Comparison of ENCODE assay signal across 26 mouse cellular contexts in genomic region chr4:46915476-46915875, GRCm38 (mm10).
DNase-seq lines count a peak whose midpoint lies in the region; ATAC-seq and TF ChIP-seq lines count a peak whose summit lies in the region.
"Had no signal": no experiment of that assay in that cellular context is flagged by ENCODE, and none has a peak within 500 bp of the region (broad histone marks: within the 10 kb centered on the region; RNA-seq: fewer than 3 reads in every experiment).

No protein-coding gene starts in this region.

- no peak overlapping the region for H3K4me2 ChIP-seq in hindbrain, embryonic 13.5 days
- no peak overlapping the region for H3K4me2 ChIP-seq in hindbrain, embryonic 14.5 days (replicated peaks)
- no peak overlapping the region for H3K4me2 ChIP-seq in midbrain, postnatal 0 days (ENCODE audit: low read depth, low read length, poor library complexity, severe bottlenecking)
- H3K4me2 ChIP-seq: heart, embryonic 15.5 days; limb, embryonic 13.5 days; liver, embryonic 12.5 days; stomach, embryonic 15.5 days had no signal

- H3K27me3 ChIP-seq in hindbrain, embryonic 13.5 days = no peaks in the 10 kb centered on the region
- H3K27me3 ChIP-seq in hindbrain, embryonic 14.5 days (ENCODE audit: control insufficient read depth, insufficient read depth, low read length) = no peaks in the 10 kb centered on the region
- peaks cover 4% of the 10 kb centered on the region; the same call in 1 of the 2 replicates for H3K27me3 ChIP-seq in midbrain, embryonic 10.5 days (ENCODE audit: low read depth, poor library complexity, severe bottlenecking)
- no peaks in the 10 kb centered on the region for H3K27me3 ChIP-seq in midbrain, postnatal 0 days (ENCODE audit: insufficient read depth, low read length)
- H3K27me3 ChIP-seq: heart, embryonic 15.5 days; limb, embryonic 13.5 days; liver, embryonic 12.5 days; stomach, embryonic 15.5 days had no signal

- TF ChIP-seq CTCF in midbrain, postnatal 0 days (IDR thresholded peaks at IDR 0.05) = no peak

- peaks cover 7% of the 10 kb centered on the region; the same call in 1 of the 2 replicates for H3K4me1 ChIP-seq in hindbrain, embryonic 13.5 days (replicated peaks)
- peaks cover 14% of the 10 kb centered on the region; the same call in 1 of the 2 replicates for H3K4me1 ChIP-seq in hindbrain, embryonic 14.5 days (replicated peaks; ENCODE audit: control insufficient read depth, insufficient read depth, low read length)
- H3K4me1 ChIP-seq in midbrain, embryonic 10.5 days = peaks cover 17% of the 10 kb centered on the region
- peaks cover 12% of the 10 kb centered on the region; the same call in 1 of the 2 replicates for H3K4me1 ChIP-seq in midbrain, postnatal 0 days (ENCODE audit: insufficient read depth, low read length)
- H3K4me1 ChIP-seq: heart, embryonic 15.5 days; limb, embryonic 13.5 days; stomach, embryonic 15.5 days had no signal

- intact Hi-C loops in left cerebral cortex, postnatal 10 days (cut with DNase I) = no loop called here

- no peaks in the 10 kb centered on the region for H3K9me3 ChIP-seq in hindbrain, embryonic 13.5 days
- H3K9me3 ChIP-seq in hindbrain, embryonic 14.5 days (ENCODE audit: control insufficient read depth, low read length) = no peaks in the 10 kb centered on the region
- H3K9me3 ChIP-seq in midbrain, embryonic 10.5 days (replicated peaks) = no peaks in the 10 kb centered on the region
- H3K9me3 ChIP-seq in midbrain, postnatal 0 days (ENCODE audit: low read length) = no peaks in the 10 kb centered on the region
- H3K9me3 ChIP-seq: embryonic facial prominence, embryonic 10.5 days; heart, embryonic 15.5 days; limb, embryonic 13.5 days; liver, embryonic 12.5 days; stomach, embryonic 15.5 days had no signal

- no peak overlapping the region for H3K9ac ChIP-seq in hindbrain, embryonic 13.5 days
- no peak overlapping the region for H3K9ac ChIP-seq in hindbrain, embryonic 14.5 days
- H3K9ac ChIP-seq in midbrain, postnatal 0 days (replicated peaks; ENCODE audit: low read length, poor library complexity, severe bottlenecking) = no peak overlapping the region
- H3K9ac ChIP-seq: forebrain, postnatal 0 days; heart, embryonic 15.5 days; limb, embryonic 13.5 days; liver, embryonic 12.5 days; stomach, embryonic 15.5 days had no signal

- no peak for ATAC-seq in hindbrain, embryonic 13.5 days (ENCODE audit: low FRiP score)
- ATAC-seq in hindbrain, embryonic 14.5 days (ENCODE audit: low FRiP score) = no peak
- ATAC-seq in midbrain, postnatal 0 days (ENCODE audit: low FRiP score) = no peak
- ATAC-seq: forebrain, postnatal 0 days; liver, embryonic 12.5 days; Patski had no signal

- H3K36me3 ChIP-seq in hindbrain, embryonic 13.5 days = no peaks in the 10 kb centered on the region
- H3K36me3 ChIP-seq in hindbrain, embryonic 14.5 days (replicated peaks; ENCODE audit: control insufficient read depth, insufficient read depth) = no peaks in the 10 kb centered on the region
- no peaks in the 10 kb centered on the region for H3K36me3 ChIP-seq in midbrain, embryonic 10.5 days
- no peaks in the 10 kb centered on the region for H3K36me3 ChIP-seq in midbrain, postnatal 0 days (ENCODE audit: insufficient read depth, low read length)
- H3K36me3 ChIP-seq: embryonic facial prominence, embryonic 10.5 days; G1E; heart, embryonic 15.5 days; limb, embryonic 13.5 days; liver, embryonic 12.5 days; stomach, embryonic 15.5 days had no signal

- no peak for DNase-seq in hindbrain, embryonic 14.5 days (ENCODE audit: low spot score)
- peak; percentile 40 for DNase-seq in brain, adult 2 months (ENCODE audit: low read depth, low spot score)
- peak; percentile 21 for DNase-seq in midbrain, embryonic 10.5 days (ENCODE audit: low spot score)
- peak; percentile 56 for DNase-seq in midbrain, postnatal 0 days (ENCODE audit: low spot score)
- DNase-seq in left cerebral cortex, postnatal 10 days (ENCODE audit: extremely low spot score in 1 of 2, low spot score in 2 of 2) = no peak
- DNase-seq in c-Kit-positive CD71-positive TER-119-positive erythroid progenitor cells, embryonic 14.5 days (ENCODE audit: low spot score) = no peak
- no peak for DNase-seq in testis, postnatal 10 days (ENCODE audit: low spot score)
- DNase-seq: cerebellum, adult 8-10 months; forebrain, postnatal 0 days; gastrocnemius, postnatal 36 days; heart, postnatal 4 days; kidney, adult 8-10 months; kidney, postnatal 14 days; layer of hippocampus, postnatal 36 days; lung, adult 18-20 months; lung, postnatal 14 days; thymus, adult 18-20 months; thymus, postnatal 36 days had no signal

- WGBS in hindbrain, embryonic 13.5 days = 66% methylated on average over 14 of the region's 14 CpGs
- WGBS in hindbrain, embryonic 14.5 days = 62% methylated on average over 14 of the region's 14 CpGs
- 82% methylated on average over 14 of the region's 14 CpGs for WGBS in midbrain, embryonic 10.5 days
- 57% methylated on average over 14 of the region's 14 CpGs for WGBS in midbrain, postnatal 0 days

- H3K27ac ChIP-seq in hindbrain, embryonic 13.5 days = 0 out of 2 replicates have a peak overlapping the region, but pooled peaks have one; percentile 12
- H3K27ac ChIP-seq in hindbrain, embryonic 14.5 days = no peak overlapping the region
- no peak overlapping the region for H3K27ac ChIP-seq in midbrain, embryonic 10.5 days (replicated peaks)
- no peak overlapping the region for H3K27ac ChIP-seq in midbrain, postnatal 0 days (ENCODE audit: low read depth, low read length)
- H3K27ac ChIP-seq: embryonic facial prominence, embryonic 10.5 days; heart, embryonic 15.5 days; limb, embryonic 13.5 days; liver, embryonic 12.5 days; stomach, embryonic 15.5 days had no signal

- H3K4me3 ChIP-seq in hindbrain, embryonic 13.5 days = no peak overlapping the region
- H3K4me3 ChIP-seq in hindbrain, embryonic 14.5 days (replicated peaks; ENCODE audit: low read length) = no peak overlapping the region
- no peak overlapping the region for H3K4me3 ChIP-seq in midbrain, embryonic 10.5 days
- H3K4me3 ChIP-seq in midbrain, postnatal 0 days (ENCODE audit: low read depth, low read length) = no peak overlapping the region
- H3K4me3 ChIP-seq: embryonic facial prominence, embryonic 10.5 days; heart, embryonic 15.5 days; limb, embryonic 13.5 days; liver, embryonic 12.5 days; stomach, embryonic 15.5 days had no signal

Comparison
In these comparisons a context has a peak if more than half of its experiments do, and no peak if none do; other contexts are left out.
1. DNase-seq: peak in brain, adult 2 months (single experiment), midbrain, embryonic 10.5 days (single experiment) and midbrain, postnatal 0 days (single experiment); none in hindbrain, embryonic 14.5 days (single experiment), left cerebral cortex, postnatal 10 days (0 of 2), c-Kit-positive CD71-positive TER-119-positive erythroid progenitor cells, embryonic 14.5 days (single experiment) and testis, postnatal 10 days (single experiment).